ENCODE assay signal across 8 mouse cellular contexts in genomic region chr19:3324931-3325711, GRCm38 (mm10). TPM values are rescaled to one million over a fixed set of nuclear protein-coding genes. Genes with fewer than 3 reads are reported as not detected.
DNase-seq lines count a peak whose midpoint lies in the region; ATAC-seq and TF ChIP-seq lines count a peak whose summit lies in the region.

No protein-coding gene starts in this region.

- peaks cover 25 to 28% of the 10 kb centered on the region in 2 experiments for H3K4me1 ChIP-seq in heart, embryonic 14.5 days (ENCODE audit: control insufficient read depth in 2 of 2, insufficient read depth in 2 of 2, low read length in 2 of 2)
- peaks cover 66% of the 10 kb centered on the region for H3K4me1 ChIP-seq in liver, embryonic 16.5 days (ENCODE audit: control insufficient read depth, low read depth, low read length)
- H3K4me1 ChIP-seq in neural tube, embryonic 12.5 days, result peaks cover 27% of the 10 kb centered on the region; the same call in 1 of the 2 replicates
- peaks cover 36% of the 10 kb centered on the region for H3K4me1 ChIP-seq in testis, adult 2 months (ENCODE audit: control insufficient read depth, insufficient read depth, low read length)

- no peaks in the 10 kb centered on the region for H3K36me3 ChIP-seq in heart, embryonic 14.5 days (ENCODE audit: control insufficient read depth, insufficient read depth, low read length)
- H3K36me3 ChIP-seq in liver, embryonic 16.5 days (ENCODE audit: control insufficient read depth, insufficient read depth), result no peaks in the 10 kb centered on the region
- H3K36me3 ChIP-seq in neural tube, embryonic 12.5 days, result no peaks in the 10 kb centered on the region
- H3K36me3 ChIP-seq in testis, adult 2 months (ENCODE audit: control insufficient read depth, insufficient read depth, low read length), result no peaks in the 10 kb centered on the region

- WGBS in heart, embryonic 14.5 days, result under 1% methylated on average over 59 of the region's 59 CpGs
- 0% methylated on average over 59 of the region's 59 CpGs for WGBS in liver, embryonic 16.5 days (ENCODE audit: insufficient replicate concordance)
- WGBS in neural tube, embryonic 12.5 days, result under 1% methylated on average over 59 of the region's 59 CpGs

- H3K9me3 ChIP-seq in heart, embryonic 14.5 days (ENCODE audit: control insufficient read depth, low read length), result no peaks in the 10 kb centered on the region
- H3K9me3 ChIP-seq in liver, embryonic 16.5 days (replicated peaks; ENCODE audit: control insufficient read depth, low read length), result no peaks in the 10 kb centered on the region
- no peaks in the 10 kb centered on the region for H3K9me3 ChIP-seq in neural tube, embryonic 12.5 days

- peak; percentile 59; the same call in 1 of the 2 replicates for TF ChIP-seq POLR2A in brain, embryonic 14.5 days (IDR thresholded peaks at IDR 0.05; ENCODE audit: borderline replicate concordance, extremely low read depth, insufficient read depth, insufficient read length, poor library complexity, severe bottlenecking)
- TF ChIP-seq POLR2A in testis, adult 2 months (IDR thresholded peaks at IDR 0.05; ENCODE audit: control insufficient read depth, low read depth, low read length), result peak; percentile 40; the same call in 1 of the 2 replicates

- peak overlapping the region; percentile 87 for H3K9ac ChIP-seq in heart, embryonic 14.5 days (ENCODE audit: low read length)
- H3K9ac ChIP-seq in liver, embryonic 16.5 days (ENCODE audit: low read depth, low read length), result peak overlapping the region; percentile 52
- H3K9ac ChIP-seq in neural tube, embryonic 12.5 days, result peak overlapping the region; percentile 57

- no peak for TF ChIP-seq CTCF in brain, embryonic 14.5 days (IDR thresholded peaks at IDR 0.05; ENCODE audit: borderline replicate concordance, extremely low read depth, insufficient read depth, insufficient read length)
- TF ChIP-seq CTCF in testis, adult 2 months (IDR thresholded peaks at IDR 0.05; ENCODE audit: control insufficient read depth, insufficient read depth, insufficient replicate concordance, low read depth, low read length), result no peak

- peak overlapping the region; percentile 99 for H3K4me2 ChIP-seq in heart, embryonic 14.5 days (ENCODE audit: low read length)
- peak overlapping the region; percentile 99 for H3K4me2 ChIP-seq in liver, embryonic 16.5 days (ENCODE audit: low read depth, low read length)
- peak overlapping the region; percentile 90 for H3K4me2 ChIP-seq in neural tube, embryonic 12.5 days (replicated peaks)

- peak overlapping the region; percentile 95 to 98 for H3K27ac ChIP-seq in heart, embryonic 14.5 days (replicated peaks in 1 of 2; ENCODE audit: control insufficient read depth in 1 of 2, insufficient read depth in 1 of 2, low read depth in 2 of 2, low read length in 2 of 2)
- H3K27ac ChIP-seq in liver, embryonic 16.5 days (ENCODE audit: low read length), result peak overlapping the region; percentile 78
- peak overlapping the region; percentile 9 for H3K27ac ChIP-seq in neural tube, embryonic 12.5 days
- H3K27ac ChIP-seq in testis, adult 2 months (ENCODE audit: control insufficient read depth, insufficient read depth, low read depth, low read length), result peak overlapping the region; percentile 81

- peak overlapping the region; percentile 73 to 83 for H3K4me3 ChIP-seq in heart, embryonic 14.5 days (ENCODE audit: control insufficient read depth in 1 of 2, insufficient read depth in 1 of 2, low read depth in 1 of 2, low read length in 2 of 2)
- H3K4me3 ChIP-seq in liver, embryonic 16.5 days (ENCODE audit: low read depth, low read length), result peak overlapping the region; percentile 61
- peak overlapping the region; percentile 55 for H3K4me3 ChIP-seq in neural tube, embryonic 12.5 days
- H3K4me3 ChIP-seq in testis, adult 2 months (ENCODE audit: control insufficient read depth, low read depth, low read length), result peak overlapping the region; percentile 62

- peak; percentile 67 for ATAC-seq in CD4-positive, CD25-positive, alpha-beta regulatory T cell, adult 4 months
- ATAC-seq in erythroid progenitor cell, adult 5-6 weeks (replicated peaks; ENCODE audit: low FRiP score, poor library complexity, severe bottlenecking), result peak; percentile 63
- peak; percentile 68 for ATAC-seq in heart, embryonic 14.5 days (ENCODE audit: insufficient number of reproducible peaks, insufficient read depth, low FRiP score, low read depth)
- ATAC-seq in liver, embryonic 16.5 days (ENCODE audit: low read depth), result peak; percentile 57
- ATAC-seq in neural tube, embryonic 12.5 days (ENCODE audit: low FRiP score, low read depth), result peak; percentile 81

- no peaks in the 10 kb centered on the region for H3K27me3 ChIP-seq in heart, embryonic 14.5 days (ENCODE audit: control insufficient read depth, insufficient read depth, low read length)
- H3K27me3 ChIP-seq in liver, embryonic 16.5 days (ENCODE audit: control insufficient read depth, insufficient read depth, low read depth, low read length), result no peaks in the 10 kb centered on the region
- H3K27me3 ChIP-seq in neural tube, embryonic 12.5 days (replicated peaks), result peaks cover 38% of the 10 kb centered on the region
- no peaks in the 10 kb centered on the region for H3K27me3 ChIP-seq in testis, adult 2 months (ENCODE audit: control insufficient read depth, insufficient read depth, low read length)

- DNase-seq in brain, embryonic 14.5 days (ENCODE audit: low read depth), result peak; percentile 95
- peak; percentile 97 for DNase-seq in kidney, postnatal 14 days

RNA-seq across cellular contexts. Expression of gene Cpt1a, which starts 3.0 kb away (rescaled TPM):
- 10 to 100 TPM; 17.1 to 31.7 TPM for polyA plus RNA-seq in CD4-positive, CD25-positive, alpha-beta regulatory T cell, adult 4 months (2017; shearing (Covaris generic))
- 18.4 and 23.1 TPM in 2 replicates for polyA plus RNA-seq in brain, embryonic 14.5 days (2012; rRNA removed)
- total RNA-seq in erythroid progenitor cell, adult 5-6 weeks (2015; ENCODE audit: low replicate concordance), result 17.6 and 22.3 TPM in 2 replicates
- 10.7 and 15.7 TPM in 2 replicates for total RNA-seq in erythroid progenitor cell, adult 5-6 weeks (2017; ENCODE audit: low replicate concordance)
- 29.2 and 34.9 TPM in 2 replicates for polyA plus RNA-seq in heart, embryonic 14.5 days (2014; fragmentation: Nextera tagmentation; extraction: Ambion mirVana)
- polyA plus RNA-seq in liver, embryonic 16.5 days (2015; fragmentation: Nextera tagmentation; extraction: Ambion mirVana), result 7.6 and 9.5 TPM in 2 replicates
- 10.0 and 10.6 TPM in 2 replicates for polyA plus RNA-seq in neural tube, embryonic 12.5 days (2016; fragmentation: Nextera tagmentation; extraction: Ambion mirVana)
- 17.6 and 18.9 TPM in 2 replicates for polyA plus RNA-seq in testis, adult 2 months (2012; rRNA removed)

RNA-seq across cellular contexts. Expression of gene Ighmbp2, which starts 42.3 kb away (rescaled TPM):
- polyA plus RNA-seq in CD4-positive, CD25-positive, alpha-beta regulatory T cell, adult 4 months (2017; shearing (Covaris generic)), result 1 to 10 TPM; 4.9 to 7.4 TPM
- polyA plus RNA-seq in brain, embryonic 14.5 days (2012; rRNA removed), result 8.8 and 11.4 TPM in 2 replicates
- 0.42 and 1.1 TPM in 2 replicates for total RNA-seq in erythroid progenitor cell, adult 5-6 weeks (2015; ENCODE audit: low replicate concordance)
- total RNA-seq in erythroid progenitor cell, adult 5-6 weeks (2017; ENCODE audit: low replicate concordance), result 1.0 and 1.7 TPM in 2 replicates
- 4.1 and 4.8 TPM in 2 replicates for polyA plus RNA-seq in heart, embryonic 14.5 days (2014; fragmentation: Nextera tagmentation; extraction: Ambion mirVana)
- 2.5 and 2.6 TPM in 2 replicates for polyA plus RNA-seq in liver, embryonic 16.5 days (2015; fragmentation: Nextera tagmentation; extraction: Ambion mirVana)
- 11.5 and 11.8 TPM in 2 replicates for polyA plus RNA-seq in neural tube, embryonic 12.5 days (2016; fragmentation: Nextera tagmentation; extraction: Ambion mirVana)
- polyA plus RNA-seq in testis, adult 2 months (2012; rRNA removed), result 4.1 and 4.4 TPM in 2 replicates

RNA-seq across cellular contexts. Expression of gene Mrpl21, which starts 42.4 kb away (rescaled TPM):
- polyA plus RNA-seq in CD4-positive, CD25-positive, alpha-beta regulatory T cell, adult 4 months (2017; shearing (Covaris generic)), result 100 to 1,000 TPM in 1 of 2 experiments, 10 to 100 TPM in 1; 88.6 to 126 TPM
- polyA plus RNA-seq in brain, embryonic 14.5 days (2012; rRNA removed), result 56.2 and 67.8 TPM in 2 replicates
- total RNA-seq in erythroid progenitor cell, adult 5-6 weeks (2015; ENCODE audit: low replicate concordance), result 29.2 and 33.5 TPM in 2 replicates
- total RNA-seq in erythroid progenitor cell, adult 5-6 weeks (2017; ENCODE audit: low replicate concordance), result 13.6 and 30.7 TPM in 2 replicates
- polyA plus RNA-seq in heart, embryonic 14.5 days (2014; fragmentation: Nextera tagmentation; extraction: Ambion mirVana), result 102 and 112 TPM in 2 replicates
- polyA plus RNA-seq in liver, embryonic 16.5 days (2015; fragmentation: Nextera tagmentation; extraction: Ambion mirVana), result 45.4 and 46.6 TPM in 2 replicates
- polyA plus RNA-seq in neural tube, embryonic 12.5 days (2016; fragmentation: Nextera tagmentation; extraction: Ambion mirVana), result 104 and 113 TPM in 2 replicates
- 24.6 and 24.7 TPM in 2 replicates for polyA plus RNA-seq in testis, adult 2 months (2012; rRNA removed)

Comparison
In these comparisons a context has a peak if more than half of its experiments do, and no peak if none do; other contexts are left out.
1. Peak in every context shown above with its lines: DNase-seq, ATAC-seq, H3K4me3 ChIP-seq and H3K27ac ChIP-seq.
2. H3K27ac ChIP-seq: peak in every context shown above with its lines; median percentile 96 in heart, embryonic 14.5 days; 81 in testis, adult 2 months; 78 in liver, embryonic 16.5 days; 9 in neural tube, embryonic 12.5 days.